Mouse (Mus musculus) natural killer cell, adult 2 months (primary cell): Measurements from ENCODE around the gene Zdhhc19.

Experiments
- DNase-seq, 2 experiments: peaks; one replicate each; pipeline ENCODE4 v3.0.0; 2022; ENCODE audit warnings: low spot score in 2 of 2

Zdhhc19 gene

DNA sequence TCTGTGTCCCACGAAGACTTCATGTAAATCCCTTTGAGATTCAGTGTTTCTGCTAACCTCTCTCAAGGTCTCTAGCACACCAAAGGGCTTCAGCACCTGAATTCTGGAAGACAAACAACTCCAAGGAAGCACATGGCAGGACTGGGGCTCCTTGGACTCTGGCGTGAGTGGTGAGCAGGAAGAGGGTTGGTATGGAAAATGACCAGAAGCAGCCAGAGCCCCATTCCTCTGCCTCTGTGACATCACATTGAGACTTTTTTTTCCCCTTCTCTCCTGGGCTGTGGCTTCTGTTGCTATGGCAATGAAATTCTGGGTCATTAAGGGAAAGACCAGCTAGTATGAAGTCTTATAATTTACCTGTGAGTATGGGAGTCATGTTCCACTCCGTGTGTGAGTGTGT lies at the start of gene Zdhhc19:
Gene Zdhhc19 (plus strand): TSS at position 301 of the 400 bp plus-strand sequence.
- no peak for DNase-seq

DNA sequence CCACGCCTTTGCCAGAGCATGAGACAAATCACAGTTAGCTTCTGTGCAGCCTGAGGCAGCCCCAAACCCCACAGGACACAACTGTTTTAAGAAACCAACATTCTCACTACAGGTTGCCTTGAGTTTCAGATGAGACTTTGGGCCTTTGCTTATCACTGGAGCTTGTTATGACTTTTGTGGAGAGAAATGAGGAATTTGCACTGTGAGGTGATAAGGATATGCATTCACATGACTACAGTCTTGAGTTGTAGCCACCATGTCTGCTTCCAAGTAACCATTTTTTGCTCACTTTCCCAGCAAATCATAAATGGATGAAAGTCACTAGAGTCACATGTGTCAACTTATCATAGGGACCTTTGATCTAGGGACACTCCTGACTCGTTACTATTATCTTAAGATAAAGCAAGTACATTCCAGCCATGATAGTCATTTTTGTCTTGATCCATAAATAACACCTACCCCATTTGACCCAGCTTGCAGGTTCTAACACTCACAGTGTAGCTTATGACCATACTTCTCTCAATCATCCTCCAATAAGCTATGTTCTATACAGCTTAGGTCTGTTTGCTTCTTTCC lies 49.4 kb upstream of the Zdhhc19 start:
- DNase-seq, result no peak

DNA sequence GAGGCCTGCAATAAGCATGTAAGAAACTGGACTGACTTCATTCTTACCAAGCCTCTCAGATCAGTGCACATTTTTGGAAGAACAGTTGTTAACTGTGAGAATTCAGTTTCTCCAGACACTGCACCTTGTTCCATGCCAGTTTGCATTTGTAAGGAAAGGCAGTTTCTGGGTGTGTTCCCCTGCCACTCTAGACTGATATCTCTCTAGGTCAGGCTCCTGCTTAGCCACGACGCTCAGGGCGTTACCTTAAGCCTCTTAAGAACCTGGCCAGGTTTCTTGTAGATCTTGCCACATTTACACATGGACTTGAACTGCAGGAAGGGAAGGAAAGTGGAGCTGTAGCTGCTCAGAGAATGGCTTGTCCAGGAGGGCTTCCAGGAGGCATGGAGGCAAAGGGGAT lies 46.4 kb upstream of the Zdhhc19 start:
- DNase-seq, result no peak

DNA sequence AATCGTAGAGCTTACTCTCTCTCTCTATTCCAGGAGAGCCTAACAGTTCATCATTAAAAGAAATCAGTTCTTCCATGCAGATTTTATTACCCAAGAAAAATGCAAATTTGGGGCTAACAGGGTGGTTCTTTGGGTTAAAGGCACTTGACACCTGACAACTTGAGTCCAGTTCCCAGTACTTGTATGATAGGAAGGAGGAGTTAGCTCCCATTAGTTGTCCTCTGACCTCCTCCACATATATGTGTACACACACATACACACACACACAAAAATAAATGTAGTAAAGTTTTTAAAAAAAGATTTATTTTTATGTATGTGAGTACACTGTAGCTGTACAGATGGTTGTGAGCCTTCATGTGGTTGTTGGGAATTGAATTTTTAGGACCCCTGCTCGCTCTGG lies 45.9 kb upstream of the Zdhhc19 start:
- no peak for DNase-seq

DNA sequence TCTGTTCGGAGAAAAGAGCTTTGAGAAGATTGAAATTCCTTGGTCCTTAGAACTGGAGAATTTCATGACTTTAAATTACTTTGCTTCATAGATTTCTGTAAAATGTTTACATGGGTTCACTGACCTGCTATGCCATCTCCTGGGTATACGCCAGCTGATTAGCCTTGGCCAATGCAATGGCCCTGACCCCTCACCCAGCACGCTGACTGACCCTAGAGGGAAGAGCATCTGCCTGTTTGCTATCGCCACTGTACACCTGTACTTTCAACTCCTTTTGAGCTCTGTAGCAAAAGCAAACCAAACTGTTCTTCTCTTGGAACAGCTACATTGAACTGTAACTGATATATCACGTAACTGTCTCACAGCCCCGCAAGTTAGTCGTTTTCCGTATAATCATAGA lies 43.0 kb upstream of the Zdhhc19 start:
- DNase-seq, result no peak

DNA sequence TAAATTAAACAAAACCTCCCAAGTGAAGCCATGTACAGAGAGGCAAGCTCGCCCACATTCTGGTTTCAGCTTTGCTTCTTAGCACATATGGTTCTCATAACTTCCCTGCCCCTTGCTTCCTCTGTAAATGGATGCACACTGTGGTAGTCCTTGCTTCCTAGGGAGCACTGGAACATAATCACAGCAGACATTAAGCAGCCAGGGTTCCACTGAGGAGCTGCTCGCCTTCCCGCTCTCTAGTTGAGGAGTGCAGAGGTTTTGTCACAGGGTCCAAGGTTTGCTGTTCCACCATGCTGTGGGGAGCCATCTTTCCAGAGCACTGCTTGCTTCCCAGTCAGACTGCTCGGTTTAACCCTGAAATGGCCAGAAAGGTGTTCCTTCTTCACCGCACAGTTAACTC lies 41.4 kb upstream of the Zdhhc19 start:
- DNase-seq, result no peak

DNA sequence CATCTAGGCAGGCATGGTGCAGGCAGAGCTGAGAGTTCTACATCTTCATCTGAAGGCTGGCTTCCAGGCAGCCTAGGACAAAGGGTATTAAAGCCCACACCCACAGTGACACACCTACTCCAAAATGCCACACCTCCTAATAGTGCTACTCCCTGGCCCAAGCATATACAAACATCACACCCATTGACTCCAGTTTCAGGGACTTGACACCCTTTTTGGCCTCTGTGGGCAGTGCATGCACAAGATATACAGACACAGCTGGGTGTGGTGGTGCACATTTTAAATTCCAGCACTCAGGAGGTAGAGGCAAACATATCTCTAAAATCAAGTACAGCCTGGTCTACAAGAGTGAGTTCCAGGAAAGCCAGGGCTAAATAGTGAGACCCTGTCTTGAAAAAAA lies 40.0 kb upstream of the Zdhhc19 start:
- no peak for DNase-seq

DNA sequence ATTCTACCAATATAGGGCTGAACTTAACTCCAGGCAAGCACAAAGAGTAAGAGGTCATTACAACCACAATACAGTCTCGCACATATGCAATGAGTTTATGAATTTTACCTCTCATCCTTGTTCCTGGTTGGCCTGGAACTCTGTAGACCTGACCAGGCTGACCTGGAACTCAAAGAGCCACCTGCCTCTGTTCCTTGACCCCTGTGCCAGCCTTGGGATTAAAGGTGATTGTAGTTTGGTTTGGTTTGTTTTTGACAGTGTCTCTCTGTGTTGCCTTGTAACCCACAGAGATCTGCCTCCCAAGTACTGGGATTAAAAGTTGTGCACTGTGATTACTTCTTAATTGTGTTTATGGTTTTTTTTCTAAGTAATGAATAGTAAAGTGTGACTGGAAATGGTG lies 39.3 kb upstream of the Zdhhc19 start:
- DNase-seq, result no peak

DNA sequence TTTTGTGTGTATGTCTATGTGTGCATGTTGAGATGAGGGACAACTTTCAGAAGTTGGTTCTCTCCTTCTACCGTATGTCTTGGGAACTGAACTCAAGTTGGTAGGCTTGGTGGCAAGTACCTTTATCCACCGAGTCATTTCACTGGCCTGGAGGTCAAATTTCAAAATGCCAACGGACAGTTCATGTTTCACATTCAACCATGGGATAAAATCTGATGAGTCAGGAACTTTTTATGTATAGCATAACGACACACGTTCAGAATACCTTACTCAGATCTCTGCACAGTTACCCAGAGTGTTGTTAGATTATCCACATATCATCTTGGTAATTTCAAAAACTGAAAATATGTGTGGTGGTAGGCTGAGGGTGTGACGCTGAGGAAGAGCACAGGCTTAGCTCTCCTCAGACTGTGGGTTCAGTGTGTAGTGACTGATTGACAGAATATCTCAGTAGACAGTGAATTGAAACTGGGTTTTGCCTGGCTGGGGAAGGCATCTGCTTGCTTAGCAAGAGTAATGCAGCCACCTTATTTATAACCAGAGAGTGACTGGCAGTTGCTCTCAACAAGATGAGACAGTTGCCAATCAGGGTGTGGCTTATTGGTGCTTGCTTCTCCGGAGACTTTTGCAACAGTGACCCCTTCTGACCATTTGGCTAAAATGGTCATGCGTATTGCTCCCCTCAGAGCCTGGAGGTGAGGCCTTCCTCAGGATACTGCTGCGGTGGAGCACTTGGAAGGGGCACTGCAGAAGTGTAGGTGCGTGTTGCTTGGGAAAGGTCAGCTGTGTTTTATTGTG lies 38.3 kb upstream of the Zdhhc19 start:
- DNase-seq, result peak; percentile 42 to 56

DNA sequence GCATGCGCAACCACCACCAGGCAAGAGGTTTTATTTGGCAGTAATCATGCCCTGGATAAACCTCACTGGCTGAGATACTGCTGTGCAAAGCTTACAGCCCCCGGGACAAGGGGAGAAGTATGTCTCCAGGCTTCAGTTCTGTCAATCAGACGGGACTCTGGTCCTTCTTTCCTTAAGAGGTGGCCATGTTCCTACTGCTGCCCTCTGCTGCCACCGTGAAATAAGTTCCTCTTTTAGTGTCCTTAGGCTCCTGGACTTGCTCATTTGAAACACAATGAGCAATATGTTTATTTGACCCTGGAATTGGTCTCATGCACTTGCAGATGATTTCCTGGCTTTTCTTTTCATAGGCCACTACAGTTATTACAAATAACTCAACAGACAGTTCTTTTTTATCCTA lies 35.5 kb upstream of the Zdhhc19 start:
- no peak for DNase-seq

DNA sequence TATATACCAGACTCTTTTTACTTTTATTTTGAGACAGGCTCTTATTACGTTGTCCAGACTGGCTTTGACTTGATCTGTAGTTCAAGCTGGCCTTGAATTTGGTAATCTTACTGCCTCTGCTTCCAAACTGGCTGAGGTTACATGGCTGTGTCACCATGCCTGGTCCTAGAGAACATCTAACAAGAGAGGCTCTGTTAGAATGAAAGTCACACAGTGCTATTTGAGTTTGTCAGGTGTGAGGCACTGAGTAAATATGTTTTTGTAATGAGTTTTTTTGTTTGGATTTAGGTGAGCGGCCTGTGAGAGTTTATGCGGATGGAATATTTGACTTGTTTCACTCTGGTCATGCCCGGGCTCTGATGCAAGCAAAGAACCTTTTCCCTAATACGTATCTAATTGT lies 34.4 kb upstream of the Zdhhc19 start:
- DNase-seq, result no peak

DNA sequence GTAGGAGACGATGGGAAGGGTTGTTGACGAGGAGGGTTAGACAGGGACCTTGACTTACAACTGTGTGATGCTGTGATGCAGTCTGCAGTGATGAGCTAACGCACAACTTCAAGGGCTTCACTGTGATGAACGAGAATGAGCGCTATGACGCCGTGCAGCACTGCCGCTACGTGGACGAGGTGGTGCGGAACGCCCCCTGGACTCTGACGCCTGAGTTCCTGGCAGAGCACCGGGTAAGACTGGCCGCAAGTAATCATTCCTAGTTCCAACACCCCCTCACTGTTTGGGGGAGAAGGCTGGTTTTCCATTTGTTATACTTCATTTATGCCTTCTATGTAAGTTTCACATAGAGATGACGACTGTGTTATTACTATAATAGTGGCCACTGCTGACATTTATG lies 33.1 kb upstream of the Zdhhc19 start:
- no peak for DNase-seq

DNA sequence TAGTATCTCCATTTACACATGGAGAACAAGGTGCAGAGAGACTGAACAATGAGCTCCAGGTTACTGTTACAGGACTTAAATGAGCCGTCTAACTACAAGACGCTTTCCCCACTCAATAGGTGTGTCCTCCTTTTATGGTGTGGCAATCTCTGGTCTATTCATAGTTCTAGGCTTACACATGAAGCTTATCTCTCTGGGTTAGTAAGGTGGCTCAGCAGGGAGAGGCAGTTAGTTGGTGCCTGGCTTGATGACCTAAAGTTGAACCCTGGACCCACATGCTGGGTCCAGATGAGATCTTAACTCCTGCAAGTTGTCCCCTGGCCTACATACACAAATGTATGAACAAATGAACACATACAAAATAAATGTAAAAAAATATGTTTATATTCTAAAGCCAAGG lies 32.6 kb upstream of the Zdhhc19 start:
- no peak for DNase-seq

DNA sequence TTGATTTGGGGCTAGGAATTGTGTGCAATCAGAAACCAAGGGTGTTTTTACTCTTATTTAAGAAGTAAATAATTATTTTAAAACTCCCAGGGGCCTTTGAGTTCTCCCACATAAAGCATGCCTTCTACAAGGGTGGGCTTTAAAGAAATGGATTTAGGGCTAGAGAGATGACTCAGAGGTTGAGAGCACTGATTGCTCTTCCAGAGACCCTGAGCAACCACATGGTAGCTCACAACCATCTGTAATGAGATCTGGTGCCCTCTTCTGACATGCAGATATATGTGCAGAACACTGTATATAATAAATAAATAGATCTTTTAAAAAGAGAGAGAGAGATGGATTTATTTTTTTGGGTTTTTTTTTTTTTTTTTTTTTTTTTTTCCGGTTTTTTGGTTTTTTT lies 31.2 kb upstream of the Zdhhc19 start:
- DNase-seq, result no peak

DNA sequence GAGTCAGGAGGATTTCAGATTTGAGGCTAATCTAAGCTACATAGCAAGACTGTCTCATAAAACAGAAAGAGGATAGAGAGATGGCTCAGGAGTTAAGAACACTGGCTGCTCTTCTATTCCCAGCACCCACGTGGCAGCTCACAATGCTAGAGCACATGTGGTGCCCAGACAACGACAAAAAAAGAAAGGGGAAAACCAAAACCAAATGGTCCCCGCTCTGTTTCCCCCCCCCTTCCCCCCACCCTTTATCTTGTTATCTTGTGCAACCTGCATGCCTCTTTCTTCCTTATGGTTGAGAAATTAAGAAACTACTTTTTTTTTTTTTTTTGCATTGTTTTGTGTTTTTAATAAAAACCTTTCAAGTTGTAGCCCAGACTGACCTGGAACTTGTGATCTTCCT lies 27.6 kb upstream of the Zdhhc19 start:
- no peak for DNase-seq

DNA sequence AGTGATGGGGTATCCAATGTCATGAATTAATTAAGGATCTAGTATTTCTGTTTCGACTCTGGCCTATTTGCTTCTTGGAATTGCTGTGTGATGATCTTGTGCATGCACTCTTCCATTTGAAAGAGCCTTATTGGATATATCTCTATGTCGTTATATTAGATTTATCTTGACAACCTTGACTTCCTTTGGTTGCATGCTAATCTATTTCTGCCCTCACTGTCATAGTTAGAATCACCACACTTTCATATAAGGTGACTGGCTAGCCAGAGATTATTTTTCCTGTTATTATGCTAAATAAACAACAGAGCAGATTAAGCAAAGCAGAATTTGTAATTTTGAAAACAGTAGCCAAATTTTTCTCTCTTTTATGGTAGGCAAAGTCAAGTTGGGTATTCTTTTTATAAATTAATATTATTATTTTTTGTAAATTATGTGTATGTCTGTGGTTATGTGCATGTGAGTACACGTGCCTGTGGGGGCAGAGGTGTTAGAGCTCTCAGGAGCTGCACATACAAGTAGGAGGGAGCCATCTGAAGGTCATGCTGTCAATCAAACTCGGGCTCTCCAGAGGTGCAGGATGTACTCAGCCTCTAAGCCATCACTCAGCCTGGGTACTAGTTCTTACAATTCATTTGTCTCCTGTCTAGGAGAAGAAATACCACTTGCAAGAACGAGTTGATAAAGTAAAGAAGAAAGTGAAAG lies 26.5 kb upstream of the Zdhhc19 start:
- no peak for DNase-seq

DNA sequence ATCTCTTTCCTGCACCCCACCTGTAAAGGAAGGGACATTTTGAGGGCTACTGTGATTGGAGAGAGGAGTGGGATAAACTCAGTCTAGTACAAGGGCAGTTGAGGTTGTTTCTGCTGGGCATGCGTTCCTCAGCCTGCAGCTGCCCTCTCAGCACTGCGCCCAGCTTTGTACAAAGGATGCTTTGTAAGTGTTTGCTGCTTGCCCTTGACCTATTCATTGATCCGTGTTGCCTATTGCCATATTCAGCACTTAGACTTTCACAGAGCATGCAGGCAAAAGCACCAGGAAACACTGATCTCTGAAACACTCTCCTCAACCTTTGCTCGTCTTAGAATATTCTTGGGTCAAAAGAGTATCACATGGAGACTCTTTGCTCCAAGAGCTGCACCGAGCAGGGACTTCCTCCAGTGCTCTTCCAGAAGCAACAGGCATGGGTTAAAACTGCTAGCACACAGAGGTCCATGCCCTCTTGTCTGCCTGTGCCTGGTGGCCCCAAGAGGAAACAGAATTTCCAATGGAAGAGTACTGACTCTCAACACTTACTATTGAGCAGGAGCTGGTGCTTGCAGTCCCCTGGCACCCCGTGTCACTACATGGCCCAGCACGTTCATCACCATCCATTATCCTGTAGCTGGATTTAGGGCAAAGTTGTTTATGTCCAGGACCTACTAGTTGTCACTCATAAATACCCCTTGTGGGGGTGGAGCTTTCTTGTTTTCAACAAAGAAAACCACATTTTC lies 23.6 kb upstream of the Zdhhc19 start:
- DNase-seq, result no peak

DNA sequence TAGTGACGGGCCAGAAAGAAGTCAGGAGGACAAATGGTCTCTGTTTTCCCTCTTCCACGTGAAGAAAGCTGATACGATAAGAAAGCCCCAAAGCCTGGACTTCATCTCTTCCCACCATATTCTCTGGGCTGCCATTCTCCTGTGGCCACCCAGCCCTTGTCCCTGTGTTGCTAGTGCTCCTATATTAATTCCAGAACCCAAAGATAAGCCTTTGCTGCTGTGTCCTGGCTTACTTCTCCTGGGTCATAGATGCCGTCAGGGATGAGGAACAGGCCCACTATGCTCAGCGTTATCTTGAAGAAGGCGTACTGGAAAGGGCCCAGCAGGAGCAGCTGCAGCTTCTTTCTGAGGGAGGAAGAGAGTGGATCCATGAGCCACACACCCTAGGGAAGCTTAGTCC lies 18.8 kb upstream of the Zdhhc19 start:
- DNase-seq, result no peak

DNA sequence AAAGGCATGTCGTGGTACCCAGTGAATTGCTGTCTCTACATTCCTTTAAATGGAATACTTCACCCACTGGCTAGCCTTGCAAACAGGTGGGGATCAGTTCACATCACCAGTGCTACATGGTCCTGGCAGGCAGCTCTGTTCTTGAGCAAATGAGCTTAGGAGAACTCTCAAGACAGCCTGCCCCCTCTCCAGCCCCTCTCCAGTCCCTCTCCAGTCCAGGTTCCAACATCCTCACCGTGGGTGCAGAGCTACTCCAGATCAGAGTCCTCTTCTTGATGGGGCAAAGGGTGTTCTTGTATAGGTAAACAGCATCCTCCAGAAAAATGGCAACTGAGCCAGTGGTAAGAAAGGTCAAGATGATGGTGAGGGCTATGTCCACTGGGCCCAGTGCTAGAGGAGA lies 16.6 kb upstream of the Zdhhc19 start:
- no peak for DNase-seq

DNA sequence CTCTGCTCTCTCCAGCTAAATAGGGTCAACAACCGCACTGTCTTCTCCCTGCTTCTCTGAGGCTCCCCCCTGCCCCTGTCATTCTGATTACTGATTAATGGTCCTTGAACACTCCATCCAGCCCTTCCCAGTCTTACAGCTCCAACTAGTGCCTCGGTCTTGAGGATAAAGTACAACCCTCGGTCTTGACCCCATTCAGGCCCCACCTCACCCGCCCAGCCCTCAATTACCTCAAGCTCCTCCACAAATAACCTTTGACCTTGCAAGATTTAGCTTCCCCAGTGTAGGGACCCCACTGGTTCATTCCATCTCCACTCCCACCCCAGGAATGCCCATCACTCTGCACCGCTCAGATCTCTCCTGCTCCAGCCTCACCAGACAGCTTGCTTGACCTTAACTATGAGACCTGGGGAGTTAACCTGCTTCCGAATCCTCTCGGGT lies 11.6 kb upstream of the Zdhhc19 start:
- no peak for DNase-seq

DNA sequence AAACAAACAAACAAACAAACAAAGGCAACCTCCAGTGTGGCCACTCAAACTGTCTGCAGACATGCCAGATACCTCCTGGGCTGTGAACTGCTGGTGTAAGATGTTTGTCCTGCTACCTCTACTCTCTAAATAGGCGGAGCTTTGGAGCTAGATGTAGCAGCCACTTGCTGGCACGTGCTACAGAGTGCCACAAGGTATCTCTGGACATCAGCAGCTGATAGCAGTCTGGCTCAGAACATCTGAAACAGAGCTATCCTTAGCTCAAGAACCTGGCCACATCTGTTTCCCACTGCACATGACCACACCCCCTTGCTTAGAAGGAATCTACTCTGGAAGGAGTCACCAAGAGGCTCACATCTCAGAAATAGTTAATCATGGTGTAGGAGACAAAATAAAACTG lies 10.9 kb upstream of the Zdhhc19 start:
- no peak for DNase-seq

DNA sequence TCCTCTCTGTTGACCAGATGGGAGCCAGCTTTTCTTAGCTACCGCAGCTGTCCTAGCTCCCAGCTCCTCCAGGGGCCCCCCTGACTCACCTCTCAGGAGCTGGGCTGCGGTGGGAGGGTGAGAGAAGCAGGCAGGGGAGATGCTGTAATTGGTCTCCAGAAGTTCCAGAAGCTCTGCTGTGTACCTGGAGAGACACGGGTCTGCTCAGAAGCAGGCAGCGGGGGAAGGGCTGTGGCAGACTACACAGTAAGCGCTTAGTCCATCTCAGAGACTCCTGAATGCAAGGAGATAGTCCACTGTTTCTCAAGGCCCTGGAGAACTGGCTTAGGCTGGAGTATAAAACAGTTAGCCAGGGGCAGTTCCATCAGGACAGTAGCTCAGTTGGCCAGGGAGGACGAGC lies 10.0 kb upstream of the Zdhhc19 start:
- no peak for DNase-seq
